Mouse (Mus musculus): ENCODE data around the gene Zfp747. TPM values are rescaled to one million over a fixed set of nuclear protein-coding genes. Genes with fewer than 3 reads are reported as not detected.
A peak's percentile ranks its signal among the peaks of the same experiment; 100 is the strongest.
"Not testable (repeated sequence)": the region's sequence is repeated elsewhere in the genome, so short reads cannot be mapped to it uniquely, and the experiment has no call there.

The Zfp747 gene
- polyA plus RNA-seq, 3 experiments from 2014 or later = 9.9 to 11.0 (median 10.6) TPM

- no peak for ATAC-seq
Observed at GRCm38 (mm10) chr7:127371213-127371612, 4.6 kb downstream of the Zfp747 start.

DNA sequence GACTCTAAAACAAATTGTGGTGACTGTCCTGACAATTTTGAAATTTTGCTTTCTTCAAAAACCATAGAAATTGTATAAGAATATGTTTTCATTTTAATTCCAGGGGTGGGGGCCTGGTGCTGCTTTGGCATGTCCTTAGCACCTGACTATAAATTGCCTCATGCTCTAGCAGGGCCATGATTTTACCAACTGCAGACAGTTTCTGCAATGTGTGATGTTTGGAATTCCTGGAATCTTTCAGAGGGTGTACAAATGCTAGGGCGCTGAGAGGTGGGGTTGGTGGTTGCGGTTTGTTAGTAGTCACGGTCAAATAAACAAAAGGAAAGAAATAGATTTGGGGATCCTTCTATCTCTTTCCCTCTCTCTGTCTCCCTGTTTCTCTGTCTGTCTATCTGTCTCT is 9.6 kb downstream of the Zfp747 start:
- ATAC-seq = no peak

- ATAC-seq = no peak
Observed at GRCm38 (mm10) chr7:127364166-127364565, 11.7 kb downstream of the Zfp747 start.

DNA sequence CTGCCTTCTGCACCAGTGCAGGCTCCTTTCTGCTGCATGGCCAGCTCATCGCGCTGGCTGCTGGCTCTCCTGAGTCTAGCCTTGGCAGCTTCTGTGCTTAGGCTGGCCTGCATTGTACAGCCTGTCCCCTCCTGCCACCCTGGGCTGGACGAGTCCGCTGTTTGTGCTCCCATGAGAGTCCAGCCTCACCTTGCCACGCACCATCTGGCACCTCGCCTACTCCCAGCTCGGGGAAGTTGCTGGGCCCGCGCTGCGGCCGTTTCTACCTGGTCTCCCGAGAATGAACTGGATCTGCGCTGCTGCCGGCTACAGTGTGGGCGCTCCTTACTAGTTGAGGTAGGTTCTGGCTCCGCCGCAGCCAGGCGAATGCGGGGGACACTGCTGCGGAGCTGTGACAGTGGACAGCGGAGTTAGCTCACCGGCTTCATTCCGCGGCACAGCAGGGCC is 12.4 kb downstream of the Zfp747 start:
- ATAC-seq = no peak

- not testable (repeated sequence) for ATAC-seq
Observed at GRCm38 (mm10) chr7:127362418-127362817, 13.4 kb downstream of the Zfp747 start.

GRCm38 (mm10) chr7:127361449-127361848 is 14.4 kb downstream of the Zfp747 start:
- ATAC-seq = no peak

- no peak for ATAC-seq
Observed at GRCm38 (mm10) chr7:127360265-127360664, 15.6 kb downstream of the Zfp747 start.

- ATAC-seq = no peak
Observed at GRCm38 (mm10) chr7:127358472-127358871, 17.4 kb downstream of the Zfp747 start.

- ATAC-seq = no peak
Observed at GRCm38 (mm10) chr7:127357871-127358270, 18.0 kb downstream of the Zfp747 start.

- no peak for ATAC-seq
Observed at GRCm38 (mm10) chr7:127355796-127356195, 20.1 kb downstream of the Zfp747 start.

DNA sequence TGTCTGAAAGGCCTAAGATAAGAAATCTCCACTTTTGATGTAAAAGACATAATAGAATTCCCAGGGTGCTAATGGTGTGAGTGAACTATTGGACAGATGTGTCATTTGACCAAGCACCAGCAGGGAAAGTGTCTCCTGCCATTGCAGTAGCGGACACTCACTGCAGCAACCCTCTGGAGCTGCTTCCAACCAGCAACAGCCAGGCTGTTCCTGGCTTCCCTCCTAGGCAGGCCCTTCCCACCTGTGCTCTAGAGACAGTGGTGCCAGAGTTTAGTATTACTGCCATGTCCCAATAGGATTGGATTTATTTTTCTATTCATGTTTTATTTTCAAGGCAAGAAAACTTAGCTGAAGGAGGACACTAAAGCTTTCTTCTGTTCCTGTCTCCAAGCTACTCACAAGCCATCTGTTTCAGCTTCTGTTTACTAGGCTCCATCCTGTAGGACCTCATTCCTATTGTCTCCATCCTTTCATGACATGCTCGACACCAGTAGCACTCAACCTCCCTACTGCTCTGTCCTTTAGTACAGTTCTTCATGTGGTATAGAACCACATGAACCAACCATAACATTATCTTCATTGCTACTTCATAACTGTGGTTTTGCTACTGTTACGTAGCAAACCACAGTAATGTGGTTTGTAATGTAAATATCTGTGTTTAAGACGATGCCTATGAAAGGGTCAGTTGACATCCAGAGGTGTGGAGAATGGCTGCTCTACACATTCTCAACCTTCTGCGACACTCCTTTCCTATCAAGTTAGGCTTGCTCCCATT is 24.4 kb downstream of the Zfp747 start:
- no peak for ATAC-seq

DNA sequence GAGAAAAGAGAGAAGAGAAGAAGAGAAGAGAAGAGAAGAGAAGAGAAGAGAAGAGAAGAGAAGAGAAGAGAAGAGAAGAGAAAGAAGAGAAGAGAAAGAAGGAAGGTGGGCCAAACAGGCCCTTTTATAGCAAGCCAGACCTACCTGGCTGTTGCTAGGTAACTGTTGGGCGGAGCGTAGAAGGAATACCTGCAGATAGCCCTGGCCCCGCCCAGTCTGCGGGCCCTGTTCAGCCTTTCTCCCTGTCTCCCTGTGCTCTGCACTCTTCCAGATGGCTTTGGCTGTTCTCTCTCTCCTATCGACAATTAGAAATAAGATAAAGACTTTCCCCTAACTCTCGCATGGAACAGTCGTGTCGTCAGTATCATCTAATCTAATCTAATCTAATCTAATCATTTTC is 29.2 kb downstream of the Zfp747 start:
- no peak for ATAC-seq

DNA sequence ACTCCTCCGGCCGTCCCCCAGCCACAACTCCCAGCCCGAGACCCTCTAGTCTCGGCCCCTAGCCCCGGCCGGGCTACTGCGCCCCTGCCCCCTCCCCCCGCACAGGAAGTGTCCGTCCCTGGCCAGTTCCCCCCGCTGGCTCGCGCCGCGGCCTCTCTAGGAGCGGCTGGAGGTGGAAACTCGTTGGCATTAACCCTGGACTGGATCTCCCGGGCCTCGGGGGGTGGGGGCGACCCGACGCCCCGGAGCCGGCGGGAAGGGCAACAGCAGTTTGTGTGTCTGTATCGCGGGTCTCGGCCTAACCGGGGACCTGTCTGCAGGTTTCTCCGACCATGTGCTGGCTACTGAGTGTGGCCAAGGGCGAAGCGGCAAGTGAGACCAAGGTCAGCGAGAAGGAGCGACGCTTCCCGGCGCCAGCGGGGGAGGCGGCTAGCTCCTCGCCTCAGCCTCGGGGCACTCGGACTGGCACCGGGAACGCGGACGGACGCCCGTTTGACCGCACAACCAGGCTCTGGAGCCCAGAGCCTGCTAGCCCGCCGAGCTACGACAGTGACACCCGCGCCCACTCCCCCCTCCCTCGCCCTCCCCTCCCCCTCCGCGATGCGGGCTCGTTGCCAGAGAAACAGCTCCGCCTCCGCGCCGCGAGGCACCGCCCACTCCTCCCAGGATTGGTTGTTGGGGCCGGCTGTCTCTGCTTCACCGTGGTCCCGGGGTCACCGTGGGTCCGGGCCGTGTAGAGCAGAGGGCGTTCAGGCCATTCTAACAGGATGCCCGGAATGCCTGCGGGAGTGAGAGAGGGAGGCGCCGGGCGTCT is 30.1 kb downstream of the Zfp747 start, which contains the start of gene Zfp768:
Gene Zfp768 (minus strand): TSS at position 78 of the 814 bp plus-strand sequence.
- ATAC-seq = peak; percentile 75

DNA sequence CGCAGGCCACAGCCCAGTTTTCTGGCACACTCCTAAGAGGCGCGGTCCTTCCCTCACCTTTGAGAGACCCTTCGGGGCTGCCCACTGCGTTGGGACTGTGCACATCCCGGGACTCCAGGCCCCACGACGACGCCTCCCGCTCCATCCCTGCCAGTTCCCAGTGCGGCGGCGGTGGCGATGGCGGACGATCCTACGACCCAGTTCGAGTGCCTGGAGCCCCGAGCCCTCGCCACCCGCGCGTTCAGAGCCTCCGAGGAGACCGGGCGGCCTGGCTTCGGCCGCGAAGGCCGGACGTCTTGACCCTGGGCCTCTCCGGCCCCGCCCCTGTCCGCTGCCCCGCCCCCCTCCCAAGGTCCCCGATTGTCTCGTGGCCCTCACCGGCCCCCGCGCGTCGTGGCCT is 30.8 kb downstream of the Zfp747 start:
- no peak for ATAC-seq

- no peak for ATAC-seq
Observed at GRCm38 (mm10) chr7:127344371-127344770, 31.5 kb downstream of the Zfp747 start.

- no peak for ATAC-seq
Observed at GRCm38 (mm10) chr7:127343351-127344019, 32.4 kb downstream of the Zfp747 start.

DNA sequence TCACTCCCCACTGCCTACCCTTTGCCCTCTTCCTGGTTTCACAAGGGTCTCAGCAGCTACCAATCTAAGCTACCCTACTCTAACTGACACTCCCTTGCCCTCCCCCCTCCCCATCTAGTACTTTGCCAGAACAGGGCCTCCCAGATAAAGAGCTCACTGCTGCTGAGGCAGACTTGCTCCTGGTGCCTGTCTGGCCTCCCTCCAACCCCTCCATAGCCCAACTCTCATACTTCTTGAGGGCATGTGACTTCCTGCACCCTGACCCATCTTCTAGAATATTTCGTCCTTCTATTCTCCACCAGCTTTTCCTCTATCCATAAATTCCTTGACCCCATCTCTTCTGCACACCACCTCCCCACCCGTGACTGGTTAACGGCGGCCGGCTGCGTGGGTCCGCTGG is 33.0 kb downstream of the Zfp747 start:
- no peak for ATAC-seq

- no peak for ATAC-seq
Observed at GRCm38 (mm10) chr7:127342332-127342731, 33.5 kb downstream of the Zfp747 start.

- ATAC-seq = not testable (repeated sequence)
Observed at GRCm38 (mm10) chr7:127341861-127342260, 34.0 kb downstream of the Zfp747 start.

- no peak for ATAC-seq
Observed at GRCm38 (mm10) chr7:127341356-127341755, 34.5 kb downstream of the Zfp747 start.

DNA sequence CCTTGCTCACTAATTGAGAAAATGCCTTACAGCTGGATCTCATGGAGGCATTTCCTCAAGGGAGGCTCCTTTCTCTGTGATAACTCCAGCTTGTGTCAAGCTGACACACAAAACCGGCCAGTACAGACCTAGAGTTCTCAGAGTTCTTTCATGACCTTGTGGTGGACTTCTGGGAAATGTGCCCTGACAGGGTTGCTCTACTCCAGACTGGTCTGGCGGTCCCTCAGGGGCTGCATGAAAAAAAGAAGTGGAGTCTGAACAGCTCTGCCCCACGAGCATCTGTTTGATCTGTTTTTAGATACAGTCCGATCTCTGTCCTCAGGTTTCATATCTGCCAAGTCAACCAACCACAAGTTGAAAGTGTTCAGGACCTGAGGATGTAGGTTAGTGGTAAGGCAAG is 38.2 kb downstream of the Zfp747 start:
- ATAC-seq = no peak

GRCm38 (mm10) chr7:127335604-127336003 is 40.2 kb downstream of the Zfp747 start:
- no peak for ATAC-seq

DNA sequence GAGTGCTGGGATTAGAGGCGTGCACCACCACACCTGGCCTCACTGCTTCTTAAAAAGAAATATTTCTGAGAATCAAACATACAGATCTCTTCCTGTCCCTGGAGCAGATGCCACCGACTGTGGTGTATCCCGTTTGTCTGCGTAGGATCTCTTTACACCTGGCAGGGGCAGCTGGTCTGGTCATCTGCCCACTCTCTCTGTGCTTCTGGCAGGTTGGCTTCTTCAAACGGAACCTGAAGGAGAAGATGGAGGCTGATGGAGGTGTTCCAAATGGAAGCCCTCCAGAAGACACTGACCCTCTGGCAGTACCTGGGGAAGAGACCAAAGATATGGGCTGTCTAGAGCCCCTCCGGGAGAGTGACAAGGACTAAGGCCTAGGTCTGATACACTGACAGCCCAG is 42.6 kb downstream of the Zfp747 start:
- no peak for ATAC-seq

Data from inflammation-experienced regulatory T-cells, adult 6 months (primary cell).